Mouse (Mus musculus): ENCODE results near the gene Spats1. TPM values are rescaled to one million over a fixed set of nuclear protein-coding genes. Genes with fewer than 3 reads are reported as not detected.
"Not testable (repeated sequence)": the region's sequence is repeated elsewhere in the genome, so short reads cannot be mapped to it uniquely, and the experiment has no call there.

Spats1 gene
- polyA plus RNA-seq, 1 experiment from 2014 or later, result 2.1 TPM

GRCm38 (mm10) chr17:45459062-45459461 is 16.2 kb downstream of the Spats1 start:
- Histone ChIP-seq H3K4me2 (ENCODE audit: low read length) (no peak overlapping the region), H3K9ac (replicated peaks; ENCODE audit: low read length) (no peak overlapping the region), H3K27ac (replicated peaks; ENCODE audit: low read depth, low read length) (no peak overlapping the region), H3K36me3 (ENCODE audit: control insufficient read depth, insufficient read depth, low read length) (no peaks in the 10 kb centered on the region), H3K4me1 (ENCODE audit: control insufficient read depth, insufficient read depth, low read length) (peaks cover 8% of the 10 kb centered on the region), H3K27me3 (ENCODE audit: control insufficient read depth, insufficient read depth, low read length) (no peaks in the 10 kb centered on the region), H3K9me3 (ENCODE audit: control insufficient read depth, low read length) (no peaks in the 10 kb centered on the region), H3K4me3 (replicated peaks; ENCODE audit: low read depth, low read length) (no peak overlapping the region)
- DNase-seq (no peak), ATAC-seq (ENCODE audit: low FRiP score, low TSS enrichment) (no peak)
- WGBS, result 93% methylated on average over 8 of the region's 8 CpGs

GRCm38 (mm10) chr17:45458516-45458915 is 16.7 kb downstream of the Spats1 start:
- H3K27ac ChIP-seq (replicated peaks; ENCODE audit: low read depth, low read length), result no peak overlapping the region
- no peak overlapping the region for H3K4me3 ChIP-seq (replicated peaks; ENCODE audit: low read depth, low read length)
- H3K9me3 ChIP-seq (ENCODE audit: control insufficient read depth, low read length), result no peaks in the 10 kb centered on the region
- no peaks in the 10 kb centered on the region for H3K27me3 ChIP-seq (ENCODE audit: control insufficient read depth, insufficient read depth, low read length)
- DNase-seq, result no peak
- WGBS, result 89% methylated on average over 4 of the region's 4 CpGs
- no peak for ATAC-seq (ENCODE audit: low FRiP score, low TSS enrichment)
- peaks cover 8% of the 10 kb centered on the region for H3K4me1 ChIP-seq (ENCODE audit: control insufficient read depth, insufficient read depth, low read length)
- no peak overlapping the region for H3K9ac ChIP-seq (replicated peaks; ENCODE audit: low read length)
- H3K36me3 ChIP-seq (ENCODE audit: control insufficient read depth, insufficient read depth, low read length), result no peaks in the 10 kb centered on the region
- no peak overlapping the region for H3K4me2 ChIP-seq (ENCODE audit: low read length)

DNA sequence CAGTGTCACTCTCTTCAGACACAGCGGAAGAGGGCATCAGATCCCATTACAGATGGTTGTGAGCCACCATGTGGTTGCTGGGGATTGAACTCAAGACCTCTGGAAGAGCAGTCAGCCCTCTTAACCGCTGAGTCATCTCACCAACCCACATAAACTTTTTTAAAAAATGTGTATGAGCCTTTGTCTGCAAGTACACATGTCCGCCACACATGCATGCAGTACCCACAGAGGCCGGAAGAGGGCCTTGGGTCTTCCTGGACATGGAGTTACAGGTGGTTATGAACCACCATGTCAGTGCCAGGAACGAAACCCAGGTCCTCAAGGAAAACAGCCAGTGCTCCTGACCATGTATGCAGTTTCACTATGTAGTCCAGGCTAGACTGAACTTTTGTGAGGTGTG is 17.7 kb downstream of the Spats1 start:
- H3K9me3 ChIP-seq (ENCODE audit: control insufficient read depth, low read length), result no peaks in the 10 kb centered on the region
- H3K9ac ChIP-seq (replicated peaks; ENCODE audit: low read length), result no peak overlapping the region
- H3K27ac ChIP-seq (replicated peaks; ENCODE audit: low read depth, low read length), result no peak overlapping the region; the same call in 1 of the 2 replicates
- no peak overlapping the region for H3K4me2 ChIP-seq (ENCODE audit: low read length)
- H3K4me1 ChIP-seq (ENCODE audit: control insufficient read depth, insufficient read depth, low read length), result peaks cover 8% of the 10 kb centered on the region
- WGBS, result 95% methylated on average over 5 of the region's 5 CpGs
- DNase-seq, result no peak
- no peaks in the 10 kb centered on the region for H3K36me3 ChIP-seq (ENCODE audit: control insufficient read depth, insufficient read depth, low read length)
- H3K27me3 ChIP-seq (ENCODE audit: control insufficient read depth, insufficient read depth, low read length), result no peaks in the 10 kb centered on the region
- no peak for ATAC-seq (ENCODE audit: low FRiP score, low TSS enrichment)
- H3K4me3 ChIP-seq (replicated peaks; ENCODE audit: low read depth, low read length), result no peak overlapping the region

GRCm38 (mm10) chr17:45456260-45457152 is 18.7 kb downstream of the Spats1 start:
- no peak overlapping the region for H3K9ac ChIP-seq (replicated peaks; ENCODE audit: low read length)
- H3K27ac ChIP-seq (replicated peaks; ENCODE audit: low read depth, low read length), result peak overlapping the region; percentile 58

DNA sequence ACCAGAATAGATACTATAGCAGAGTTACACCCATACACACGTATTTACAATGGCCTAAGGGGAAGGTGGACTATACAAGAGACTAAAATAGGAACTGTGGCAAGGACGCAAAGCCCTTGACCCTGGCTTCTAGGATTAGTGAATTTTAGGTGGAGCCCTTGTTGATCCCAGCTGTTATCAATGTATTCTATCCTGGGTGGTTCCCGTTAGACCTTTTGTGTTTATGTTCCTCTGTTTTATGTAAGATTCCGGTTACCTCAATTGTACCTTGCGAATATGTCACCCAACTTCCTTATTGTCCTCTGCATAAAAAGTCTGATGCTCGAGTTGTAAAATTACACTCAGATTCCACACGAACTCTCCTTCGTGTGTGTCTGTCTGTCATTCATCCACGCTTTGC is 19.4 kb downstream of the Spats1 start:
- H3K4me1 ChIP-seq (ENCODE audit: control insufficient read depth, insufficient read depth, low read length); H3K4me2 ChIP-seq (ENCODE audit: low read length); H3K27ac ChIP-seq (replicated peaks; ENCODE audit: low read depth, low read length); H3K9me3 ChIP-seq (ENCODE audit: control insufficient read depth, low read length); DNase-seq; ATAC-seq (ENCODE audit: low FRiP score, low TSS enrichment); H3K27me3 ChIP-seq (ENCODE audit: control insufficient read depth, insufficient read depth, low read length); H3K9ac ChIP-seq (replicated peaks; ENCODE audit: low read length); H3K36me3 ChIP-seq (ENCODE audit: control insufficient read depth, insufficient read depth, low read length); H3K4me3 ChIP-seq (replicated peaks; ENCODE audit: low read depth, low read length): not testable (repeated sequence)
- 85% methylated on average over 8 of the region's 9 CpGs for WGBS

More at GRCm38 (mm10) chr17:45456260-45457152, 18.7 kb downstream of the Spats1 start:
- H3K4me1 ChIP-seq (ENCODE audit: control insufficient read depth, insufficient read depth, low read length), result peaks cover 8% of the 10 kb centered on the region
- no peak overlapping the region for H3K4me3 ChIP-seq (replicated peaks; ENCODE audit: low read depth, low read length)
- H3K27me3 ChIP-seq (ENCODE audit: control insufficient read depth, insufficient read depth, low read length), result no peaks in the 10 kb centered on the region
- ATAC-seq (ENCODE audit: low FRiP score, low TSS enrichment) (no peak), DNase-seq (peak; percentile 45)
- H3K36me3 ChIP-seq (ENCODE audit: control insufficient read depth, insufficient read depth, low read length), result no peaks in the 10 kb centered on the region
- 0 out of 2 replicates have a peak overlapping the region, but pooled peaks have one; percentile 8 for H3K4me2 ChIP-seq (ENCODE audit: low read length)
- no peaks in the 10 kb centered on the region for H3K9me3 ChIP-seq (ENCODE audit: control insufficient read depth, low read length)
- 24% methylated on average over 13 of the region's 13 CpGs for WGBS

GRCm38 (mm10) chr17:45454794-45455193 is 20.4 kb downstream of the Spats1 start:
- Histone ChIP-seq H3K27me3 (ENCODE audit: control insufficient read depth, insufficient read depth, low read length) (no peaks in the 10 kb centered on the region), H3K4me1 (ENCODE audit: control insufficient read depth, insufficient read depth, low read length) (peaks cover 8% of the 10 kb centered on the region), H3K9me3 (ENCODE audit: control insufficient read depth, low read length) (no peaks in the 10 kb centered on the region), H3K4me2 (ENCODE audit: low read length) (no peak overlapping the region), H3K36me3 (ENCODE audit: control insufficient read depth, insufficient read depth, low read length) (no peaks in the 10 kb centered on the region), H3K27ac (replicated peaks; ENCODE audit: low read depth, low read length) (no peak overlapping the region), H3K4me3 (replicated peaks; ENCODE audit: low read depth, low read length) (no peak overlapping the region), H3K9ac (replicated peaks; ENCODE audit: low read length) (no peak overlapping the region)
- whole genome bisulfite sequencing, result 93% methylated on average over 2 of the region's 2 CpGs
- no peak for DNase-seq
- ATAC-seq (ENCODE audit: low FRiP score, low TSS enrichment), result no peak

DNA sequence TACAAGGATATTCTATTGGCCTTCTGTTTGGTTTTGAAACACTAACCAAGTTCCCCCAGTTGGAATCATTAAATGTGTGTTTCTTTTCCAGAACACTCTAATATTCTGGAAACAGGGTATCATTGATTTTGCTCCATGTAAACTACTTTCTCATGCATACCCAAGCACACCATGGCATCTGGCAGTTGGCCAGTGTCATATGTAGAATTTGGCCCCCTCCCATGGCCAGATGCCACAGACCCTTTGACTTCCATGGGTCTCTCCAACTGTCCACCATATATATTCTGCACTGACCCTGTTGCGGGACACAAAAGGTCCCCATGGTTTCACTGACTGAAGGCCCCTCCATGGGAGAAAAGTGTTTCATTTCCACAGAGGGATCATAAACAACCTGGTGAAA is 22.9 kb downstream of the Spats1 start:
- WGBS, result 98% methylated on average over 1 of the region's 1 CpGs

DNA sequence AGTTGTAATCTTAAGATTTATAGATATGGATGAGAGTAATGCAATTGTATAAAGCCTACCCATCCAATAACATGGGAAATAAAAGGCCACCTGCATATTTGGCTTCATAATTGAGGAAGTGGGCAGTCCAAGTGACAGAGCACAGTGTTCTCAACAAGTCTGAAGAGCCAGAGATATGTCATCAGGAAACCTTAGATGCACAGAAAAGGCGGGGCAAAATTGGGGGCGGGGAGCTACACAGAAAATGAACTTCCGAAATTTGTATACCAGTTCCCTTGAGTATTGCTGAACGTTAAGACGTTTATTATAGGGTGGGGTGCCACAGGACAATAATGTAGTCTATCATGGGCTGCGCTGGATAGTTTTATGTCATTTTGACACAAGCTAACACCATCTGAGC is 25.1 kb downstream of the Spats1 start:
- no peak for ATAC-seq (ENCODE audit: low FRiP score, low TSS enrichment)
- Histone ChIP-seq H3K4me1 (ENCODE audit: control insufficient read depth, insufficient read depth, low read length) (no peaks in the 10 kb centered on the region), H3K9ac (replicated peaks; ENCODE audit: low read length) (no peak overlapping the region), H3K27me3 (ENCODE audit: control insufficient read depth, insufficient read depth, low read length) (no peaks in the 10 kb centered on the region), H3K9me3 (ENCODE audit: control insufficient read depth, low read length) (no peaks in the 10 kb centered on the region), H3K4me2 (ENCODE audit: low read length) (no peak overlapping the region), H3K27ac (replicated peaks; ENCODE audit: low read depth, low read length) (no peak overlapping the region), H3K4me3 (replicated peaks; ENCODE audit: low read depth, low read length) (no peak overlapping the region), H3K36me3 (ENCODE audit: control insufficient read depth, insufficient read depth, low read length) (no peaks in the 10 kb centered on the region)
- no peak for DNase-seq
- WGBS, result 98% methylated on average over 6 of the region's 6 CpGs

More for the DNA sequence above, 22.9 kb downstream of the Spats1 start:
- Histone ChIP-seq H3K9me3 (ENCODE audit: control insufficient read depth, low read length) (no peaks in the 10 kb centered on the region), H3K9ac (replicated peaks; ENCODE audit: low read length) (no peak overlapping the region), H3K4me1 (ENCODE audit: control insufficient read depth, insufficient read depth, low read length) (peaks cover 8% of the 10 kb centered on the region), H3K27ac (replicated peaks; ENCODE audit: low read depth, low read length) (no peak overlapping the region), H3K4me3 (replicated peaks; ENCODE audit: low read depth, low read length) (no peak overlapping the region), H3K27me3 (ENCODE audit: control insufficient read depth, insufficient read depth, low read length) (no peaks in the 10 kb centered on the region), H3K36me3 (ENCODE audit: control insufficient read depth, insufficient read depth, low read length) (no peaks in the 10 kb centered on the region), H3K4me2 (ENCODE audit: low read length) (no peak overlapping the region)
- DNase-seq (no peak), ATAC-seq (ENCODE audit: low FRiP score, low TSS enrichment) (no peak)

DNA sequence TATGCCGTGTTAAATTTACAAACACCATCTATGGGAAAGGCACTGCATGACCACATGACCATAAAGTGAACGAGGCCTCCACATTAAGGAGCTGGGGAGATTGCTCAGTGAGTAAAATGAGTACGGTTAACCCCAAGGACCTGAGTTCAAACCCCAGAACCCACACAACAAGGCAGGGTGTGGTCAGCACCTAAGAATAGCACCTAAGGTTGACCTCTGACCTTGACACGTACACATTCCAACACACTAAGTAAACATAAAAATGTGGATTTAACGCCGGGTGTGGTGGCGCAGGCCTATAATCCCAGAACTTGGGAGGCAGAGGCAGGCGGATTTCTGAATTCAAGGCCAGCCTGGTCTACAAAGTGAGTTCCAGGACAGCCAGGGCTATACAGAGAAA is 25.6 kb downstream of the Spats1 start:
- Histone ChIP-seq H3K9ac (replicated peaks; ENCODE audit: low read length) (no peak overlapping the region), H3K4me3 (replicated peaks; ENCODE audit: low read depth, low read length) (no peak overlapping the region), H3K27me3 (ENCODE audit: control insufficient read depth, insufficient read depth, low read length) (no peaks in the 10 kb centered on the region), H3K36me3 (ENCODE audit: control insufficient read depth, insufficient read depth, low read length) (no peaks in the 10 kb centered on the region), H3K9me3 (ENCODE audit: control insufficient read depth, low read length) (no peaks in the 10 kb centered on the region), H3K4me1 (ENCODE audit: control insufficient read depth, insufficient read depth, low read length) (no peaks in the 10 kb centered on the region), H3K4me2 (ENCODE audit: low read length) (no peak overlapping the region), H3K27ac (replicated peaks; ENCODE audit: low read depth, low read length) (no peak overlapping the region)
- no peak for DNase-seq
- ATAC-seq (ENCODE audit: low FRiP score, low TSS enrichment), result no peak
- WGBS, result 97% methylated on average over 8 of the region's 8 CpGs
